Comparison of ENCODE assay signal across 7 mouse cellular contexts in the genomic region with DNA sequence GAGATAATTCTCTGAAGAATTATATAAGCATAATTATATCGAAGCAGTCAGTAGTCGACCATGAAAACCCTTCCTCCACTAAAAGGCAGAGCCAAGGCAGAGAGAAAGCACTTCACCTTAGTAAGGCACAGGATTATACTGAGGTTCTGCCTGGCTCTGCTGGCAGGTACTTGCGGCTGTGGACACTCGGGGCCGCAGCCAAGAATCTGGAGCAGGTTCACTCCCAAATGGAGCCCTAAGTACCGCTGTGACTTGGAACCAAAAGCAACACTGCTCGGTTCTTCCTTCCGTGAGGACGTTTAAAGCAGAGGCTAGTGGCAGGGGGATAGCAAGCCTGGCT. TPM values are rescaled to one million over a fixed set of nuclear protein-coding genes. Genes with fewer than 3 reads are reported as not detected.
DNase-seq lines count a peak whose midpoint lies in the region; ATAC-seq and TF ChIP-seq lines count a peak whose summit lies in the region.

No protein-coding gene starts in this region.

- peak overlapping the region; percentile 60 for H3ac ChIP-seq in myocyte (ENCODE audit: control insufficient read depth, insufficient read length)

- ATAC-seq in forebrain, embryonic 12.5 days (ENCODE audit: low FRiP score) = no peak
- ATAC-seq in limb, embryonic 14.5 days (ENCODE audit: low FRiP score, low read depth) = no peak

- H3K4me3 ChIP-seq in liver, adult 2 months (ENCODE audit: insufficient read depth, low read depth, low read length) = peak overlapping the region; percentile 69
- peak overlapping the region; percentile 88 for H3K4me3 ChIP-seq in forebrain, embryonic 12.5 days (replicated peaks)
- H3K4me3 ChIP-seq in limb, embryonic 14.5 days (replicated peaks; ENCODE audit: low read length) = peak overlapping the region; percentile 48
- peak overlapping the region; percentile 99 for H3K4me3 ChIP-seq in myocyte

- H3K9ac ChIP-seq in liver, adult 2 months (ENCODE audit: low read depth, low read length) = peak overlapping the region; percentile 68
- peak overlapping the region; percentile 52 for H3K9ac ChIP-seq in forebrain, embryonic 12.5 days
- H3K9ac ChIP-seq in limb, embryonic 14.5 days (ENCODE audit: low read depth, low read length, severe bottlenecking) = peak overlapping the region; percentile 70

- H3K27ac ChIP-seq in liver, adult 2 months (replicated peaks; ENCODE audit: insufficient read depth, low read depth, low read length) = peak overlapping the region; percentile 44; the same call in 1 of the 2 replicates
- peak overlapping the region; percentile 85 for H3K27ac ChIP-seq in forebrain, embryonic 12.5 days
- H3K27ac ChIP-seq in limb, embryonic 14.5 days (replicated peaks; ENCODE audit: low read depth, low read length) = peak overlapping the region; percentile 91

- H3K36me3 ChIP-seq in liver, adult 2 months (ENCODE audit: control insufficient read depth, insufficient read depth, low read length) = no peaks in the 10 kb centered on the region
- H3K36me3 ChIP-seq in forebrain, embryonic 12.5 days (replicated peaks) = no peaks in the 10 kb centered on the region
- no peaks in the 10 kb centered on the region for H3K36me3 ChIP-seq in limb, embryonic 14.5 days (ENCODE audit: control insufficient read depth, insufficient read depth, low read length)
- H3K36me3 ChIP-seq in myocyte (ENCODE audit: control insufficient read depth, insufficient read depth) = no peaks in the 10 kb centered on the region

- peak overlapping the region; percentile 85 for H3K4me2 ChIP-seq in forebrain, embryonic 12.5 days
- H3K4me2 ChIP-seq in limb, embryonic 14.5 days (replicated peaks; ENCODE audit: low read depth, low read length, severe bottlenecking) = peak overlapping the region; percentile 88
- peak overlapping the region; percentile 94 for H3K4me2 ChIP-seq in myocyte (ENCODE audit: low read depth)

- TF ChIP-seq POLR2A in liver, adult 2 months (IDR thresholded peaks at IDR 0.05; ENCODE audit: extremely low read depth, insufficient read depth, low read length) = no peak
- TF ChIP-seq POLR2A in limb, embryonic 14.5 days (IDR thresholded peaks at IDR 0.05; ENCODE audit: borderline replicate concordance, extremely low read depth, insufficient read depth, insufficient read length) = no peak
- no peak for TF ChIP-seq POLR2A in myocyte (IDR thresholded peaks at IDR 0.05; ENCODE audit: insufficient read length, low read depth)

- 4% methylated on average over 9 of the region's 9 CpGs for WGBS in liver, adult 2 months
- WGBS in forebrain, embryonic 12.5 days = 5% methylated on average over 9 of the region's 9 CpGs
- 6% methylated on average over 9 of the region's 9 CpGs for WGBS in limb, embryonic 14.5 days

- H3K4me1 ChIP-seq in liver, adult 2 months (ENCODE audit: control insufficient read depth, insufficient read depth, low read length) = peaks cover 8% of the 10 kb centered on the region
- H3K4me1 ChIP-seq in forebrain, embryonic 12.5 days = peaks cover 18% of the 10 kb centered on the region
- peaks cover 2% of the 10 kb centered on the region; the same call in 1 of the 2 replicates for H3K4me1 ChIP-seq in limb, embryonic 14.5 days (ENCODE audit: control insufficient read depth, insufficient read depth, low read length)

- no peaks in the 10 kb centered on the region for H3K79me2 ChIP-seq in liver, adult 2 months (ENCODE audit: control insufficient read depth, insufficient read depth, low read length)
- H3K79me2 ChIP-seq in myocyte (ENCODE audit: control insufficient read depth, insufficient read depth) = peaks cover 30% of the 10 kb centered on the region

- peak; percentile 30 for DNase-seq in liver, adult 2 months (ENCODE audit: extremely low read depth, low read depth, low spot score)
- DNase-seq in liver = no peak
- no peak for DNase-seq in limb, embryonic 14.5 days (ENCODE audit: low spot score)
- DNase-seq in spleen, adult 12 weeks (ENCODE audit: low spot score) = no peak
- DNase-seq in adrenal gland, adult (ENCODE audit: inconsistent age in 2 of 2, low spot score in 1 of 2) = no peak

- no peaks in the 10 kb centered on the region for H3K27me3 ChIP-seq in liver, adult 2 months (ENCODE audit: control insufficient read depth, insufficient read depth, low read length)
- H3K27me3 ChIP-seq in forebrain, embryonic 12.5 days = no peaks in the 10 kb centered on the region
- H3K27me3 ChIP-seq in limb, embryonic 14.5 days (ENCODE audit: control insufficient read depth, insufficient read depth, low read length) = no peaks in the 10 kb centered on the region
- H3K27me3 ChIP-seq in myocyte (ENCODE audit: control insufficient read depth, insufficient read depth, insufficient read length) = no peaks in the 10 kb centered on the region

- H3K9me3 ChIP-seq in forebrain, embryonic 12.5 days = no peaks in the 10 kb centered on the region
- H3K9me3 ChIP-seq in limb, embryonic 14.5 days (ENCODE audit: control insufficient read depth, low read length) = no peaks in the 10 kb centered on the region

- no peak for TF ChIP-seq CTCF in liver, adult 2 months (IDR thresholded peaks at IDR 0.05; ENCODE audit: low read depth, low read length)

TF ChIP-seq in myocyte, 11 proteins besides CTCF, POLR2A, EP300 and RAD21:
- TF ChIP-seq SRF (IDR thresholded peaks at IDR 0.05; ENCODE audit: control insufficient read depth, insufficient read length, low read depth) = no peak
- no peak for TF ChIP-seq MAX (IDR thresholded peaks at IDR 0.05; ENCODE audit: low read depth)
- no peak for TF ChIP-seq TCF12 (IDR thresholded peaks at IDR 0.05; ENCODE audit: insufficient read depth, poor library complexity, severe bottlenecking)
- no peak for TF ChIP-seq POLR2AphosphoS2 (IDR thresholded peaks at IDR 0.05; ENCODE audit: insufficient read length, low read depth)
- no peak for TF ChIP-seq MYOG (IDR thresholded peaks at IDR 0.05; ENCODE audit: control insufficient read depth in 1 of 3, insufficient read depth in 1 of 3, insufficient read length in 2 of 3, low read depth in 2 of 3)

RNA-seq across cellular contexts. Expression of gene Rap2b, which starts 1.4 kb away (rescaled TPM):
- 0.92 and 1.0 TPM in 2 replicates for total RNA-seq in liver, adult 2 months (2014; rRNA removed)
- polyA plus RNA-seq in liver, adult 2 months (2012; rRNA removed) = 0.46 and 0.71 TPM in 2 replicates
- 15.7 and 16.7 TPM in 2 replicates for polyA plus RNA-seq in forebrain, embryonic 12.5 days (2016; fragmentation: Nextera tagmentation; extraction: Ambion mirVana)
- polyA plus RNA-seq in limb, embryonic 14.5 days (2012; rRNA removed) = 8.2 and 8.7 TPM in 2 replicates
- polyA plus RNA-seq in limb, embryonic 14.5 days (2014; fragmentation: Nextera tagmentation; extraction: Ambion mirVana) = 15.4 and 15.9 TPM in 2 replicates
- 4.2 TPM for polyA plus RNA-seq in myocyte (2012; fragmentation: generic; extraction: Trizol)

RNA-seq across cellular contexts. Expression of gene B430305J03Rik, which starts 3.0 kb away (rescaled TPM):
- under 0.01 TPM in 2 replicates for total RNA-seq in liver, adult 2 months (2014; rRNA removed)
- polyA plus RNA-seq in liver, adult 2 months (2012; rRNA removed) = 0.04 and 0.05 TPM in 2 replicates
- polyA plus RNA-seq in forebrain, embryonic 12.5 days (2016; fragmentation: Nextera tagmentation; extraction: Ambion mirVana) = not detected in 2 replicates
- polyA plus RNA-seq in limb, embryonic 14.5 days (2012; rRNA removed) = 0.34 and 0.35 TPM in 2 replicates
- polyA plus RNA-seq in limb, embryonic 14.5 days (2014; fragmentation: Nextera tagmentation; extraction: Ambion mirVana) = not detected in 2 replicates
- 2.4 TPM for polyA plus RNA-seq in myocyte (2012; fragmentation: generic; extraction: Trizol)

Comparison
In these comparisons a context has a peak if more than half of its experiments do, and no peak if none do; other contexts are left out.
1. H3K4me3 ChIP-seq: peak in every context shown above with its lines; median percentile 99 in myocyte; 88 in forebrain, embryonic 12.5 days; 69 in liver, adult 2 months; 48 in limb, embryonic 14.5 days.